In genomic region chr8:83757084-83757607, GRCm38 (mm10) we compare ENCODE assay signal across 22 mouse cellular contexts. TPM values are rescaled to one million over a fixed set of nuclear protein-coding genes. Genes with fewer than 3 reads are reported as not detected.
DNase-seq lines count a peak whose midpoint lies in the region; ATAC-seq and TF ChIP-seq lines count a peak whose summit lies in the region.
"Had no signal": no experiment of that assay in that cellular context is flagged by ENCODE, and none has a peak within 500 bp of the region (broad histone marks: within the 10 kb centered on the region; RNA-seq: fewer than 3 reads in every experiment).

No protein-coding gene starts in this region.

- no peak overlapping the region for H3K4me2 ChIP-seq in stomach, embryonic 16.5 days (ENCODE audit: low read depth, low read length)
- no peak overlapping the region for H3K4me2 ChIP-seq in heart, embryonic 12.5 days
- H3K4me2 ChIP-seq: forebrain, embryonic 15.5 days; heart, embryonic 15.5 days; hindbrain, embryonic 13.5 days had no signal

- no peaks in the 10 kb centered on the region for H3K36me3 ChIP-seq in ES-Bruce4 (ENCODE audit: control insufficient read depth, insufficient read depth, low read length, poor library complexity, severe bottlenecking)
- H3K36me3 ChIP-seq in stomach, embryonic 16.5 days (ENCODE audit: control insufficient read depth, insufficient read depth, low read length) = no peaks in the 10 kb centered on the region
- H3K36me3 ChIP-seq in heart, embryonic 12.5 days = no peaks in the 10 kb centered on the region
- H3K36me3 ChIP-seq: forebrain, embryonic 15.5 days; heart, embryonic 10.5 days; heart, embryonic 15.5 days; hindbrain, embryonic 13.5 days had no signal

- no peak for TF ChIP-seq POLR2A in ES-Bruce4 (IDR thresholded peaks at IDR 0.05; ENCODE audit: insufficient read depth, low read length)

- no peak for TF ChIP-seq CTCF in ES-Bruce4 (IDR thresholded peaks at IDR 0.05; ENCODE audit: low read depth, low read length)

- TF ChIP-seq EP300 in ES-Bruce4 (IDR thresholded peaks at IDR 0.05; ENCODE audit: insufficient read depth, low read depth, low read length) = no peak

- DNase-seq in 416B (ENCODE audit: low read depth) (peak; percentile 50), R1 (ENCODE audit: low read depth, low spot score) (peak; percentile 49)
- DNase-seq in lung, postnatal 36 days = no peak
- no peak for DNase-seq in kidney, adult 18-20 months
- DNase-seq: adrenal gland, postnatal 10 days; B cell, adult 2 months; cerebellum, adult 18-20 months; cerebellum, adult 9-11 months; cerebellum, postnatal 36 days; gastrocnemius, postnatal 36 days; heart, adult 18-20 months; heart, postnatal 14 days; kidney, adult 11 months had no signal

- ATAC-seq in stomach, embryonic 16.5 days (ENCODE audit: insufficient read depth, low FRiP score) = peak; percentile 38; the same call in 1 of the 2 replicates
- no peak for ATAC-seq in heart, embryonic 12.5 days (ENCODE audit: insufficient number of reproducible peaks, low FRiP score)
- ATAC-seq: CD4-positive, CD25-positive, alpha-beta regulatory T cell, adult 4 months; forebrain, embryonic 15.5 days; hindbrain, postnatal 0 days had no signal

- H3K9me3 ChIP-seq in ES-Bruce4 (replicated peaks; ENCODE audit: control insufficient read depth, insufficient read depth, low read length, poor library complexity, severe bottlenecking) = peaks cover 23% of the 10 kb centered on the region
- 0 out of 2 replicates have a peak, but pooled peaks cover 4% of the 10 kb centered on the region for H3K9me3 ChIP-seq in stomach, embryonic 16.5 days (replicated peaks; ENCODE audit: control insufficient read depth, low read length)
- no peaks in the 10 kb centered on the region for H3K9me3 ChIP-seq in heart, embryonic 12.5 days (replicated peaks)
- H3K9me3 ChIP-seq: forebrain, embryonic 15.5 days; heart, embryonic 10.5 days; heart, embryonic 15.5 days had no signal

- WGBS in stomach, embryonic 16.5 days = 53% methylated on average over 6 of the region's 6 CpGs
- 64% methylated on average over 6 of the region's 6 CpGs for WGBS in heart, embryonic 12.5 days

- H3K4me1 ChIP-seq in ES-Bruce4 (ENCODE audit: control insufficient read depth, insufficient read depth, low read length) = no peaks in the 10 kb centered on the region
- no peaks in the 10 kb centered on the region for H3K4me1 ChIP-seq in stomach, embryonic 16.5 days (ENCODE audit: control insufficient read depth, insufficient read depth, low read length)
- no peaks in the 10 kb centered on the region for H3K4me1 ChIP-seq in heart, embryonic 12.5 days (replicated peaks)
- H3K4me1 ChIP-seq: forebrain, embryonic 15.5 days; heart, embryonic 10.5 days; heart, embryonic 15.5 days; hindbrain, embryonic 13.5 days had no signal

- H3K4me3 ChIP-seq in ES-Bruce4 (ENCODE audit: low read depth, low read length) = no peak overlapping the region
- H3K4me3 ChIP-seq in stomach, embryonic 16.5 days (replicated peaks; ENCODE audit: low read length) = no peak overlapping the region
- H3K4me3 ChIP-seq in heart, embryonic 12.5 days = no peak overlapping the region
- H3K4me3 ChIP-seq: forebrain, embryonic 15.5 days; heart, embryonic 10.5 days; heart, embryonic 15.5 days; hindbrain, embryonic 13.5 days had no signal

- no peaks in the 10 kb centered on the region for H3K27me3 ChIP-seq in ES-Bruce4 (ENCODE audit: control insufficient read depth, insufficient read depth, low read length, poor library complexity, severe bottlenecking)
- H3K27me3 ChIP-seq in stomach, embryonic 16.5 days (ENCODE audit: control insufficient read depth, insufficient read depth, low read length) = no peaks in the 10 kb centered on the region
- no peaks in the 10 kb centered on the region for H3K27me3 ChIP-seq in heart, embryonic 12.5 days (replicated peaks)
- H3K27me3 ChIP-seq: forebrain, embryonic 15.5 days; hindbrain, embryonic 13.5 days had no signal

- H3K9ac ChIP-seq in ES-Bruce4 (ENCODE audit: low read depth, poor library complexity, severe bottlenecking) = no peak overlapping the region
- H3K9ac ChIP-seq in stomach, embryonic 16.5 days (ENCODE audit: low read length) = no peak overlapping the region
- H3K9ac ChIP-seq in heart, embryonic 12.5 days = no peak overlapping the region
- H3K9ac ChIP-seq: forebrain, embryonic 15.5 days; heart, embryonic 15.5 days; hindbrain, embryonic 13.5 days had no signal

- H3K27ac ChIP-seq in ES-Bruce4 (ENCODE audit: insufficient read depth, low read length) = 0 out of 2 replicates have a peak overlapping the region, but pooled peaks have one; percentile 54
- no peak overlapping the region for H3K27ac ChIP-seq in stomach, embryonic 16.5 days (ENCODE audit: low read length)
- H3K27ac ChIP-seq in heart, embryonic 12.5 days (ENCODE audit: poor library complexity, severe bottlenecking) = no peak overlapping the region
- H3K27ac ChIP-seq: forebrain, embryonic 15.5 days; heart, embryonic 10.5 days; heart, embryonic 15.5 days; hindbrain, embryonic 13.5 days; hindbrain, postnatal 0 days had no signal

RNA-seq across cellular contexts. Expression of gene Adgre5, which starts 16.0 kb away (rescaled TPM):
- polyA plus RNA-seq in ES-Bruce4 (2011; ENCODE audit: insufficient read depth, insufficient read length, low read depth, missing spikeins) = 16.8 and 17.5 TPM in 2 replicates
- polyA plus RNA-seq in stomach, embryonic 16.5 days (2015; fragmentation: Nextera tagmentation; extraction: Ambion mirVana) = 40.5 and 45.6 TPM in 2 replicates
- polyA plus RNA-seq in heart, embryonic 12.5 days (2016; fragmentation: Nextera tagmentation; extraction: Ambion mirVana) = 26.2 and 29.2 TPM in 2 replicates

RNA-seq across cellular contexts. Expression of gene Ddx39, which starts 42.2 kb away (rescaled TPM):
- polyA plus RNA-seq in ES-Bruce4 (2011; ENCODE audit: insufficient read depth, insufficient read length, low read depth, missing spikeins) = 117 and 121 TPM in 2 replicates
- 154 and 167 TPM in 2 replicates for polyA plus RNA-seq in stomach, embryonic 16.5 days (2015; fragmentation: Nextera tagmentation; extraction: Ambion mirVana)
- 117 and 128 TPM in 2 replicates for polyA plus RNA-seq in heart, embryonic 12.5 days (2016; fragmentation: Nextera tagmentation; extraction: Ambion mirVana)

RNA-seq across cellular contexts. Expression of gene Pkn1, which starts 58.2 kb away (rescaled TPM):
- 19.9 and 20.2 TPM in 2 replicates for polyA plus RNA-seq in ES-Bruce4 (2011; ENCODE audit: insufficient read depth, insufficient read length, low read depth, missing spikeins)
- polyA plus RNA-seq in stomach, embryonic 16.5 days (2015; fragmentation: Nextera tagmentation; extraction: Ambion mirVana) = 14.7 and 19.9 TPM in 2 replicates
- polyA plus RNA-seq in heart, embryonic 12.5 days (2016; fragmentation: Nextera tagmentation; extraction: Ambion mirVana) = 24.4 and 28.7 TPM in 2 replicates

Comparison
In these comparisons a context has a peak if more than half of its experiments do, and no peak if none do; other contexts are left out.
1. DNase-seq: peak in 416B (single experiment) and R1 (single experiment); none in lung, postnatal 36 days (single experiment) and kidney, adult 18-20 months (single experiment).